Mouse (Mus musculus) B cell, adult 67 days (primary cell): Measurements from ENCODE around the gene Psg28. TPM values are rescaled to one million over a fixed set of nuclear protein-coding genes. Genes with fewer than 3 reads are reported as not detected.

Experiments used
- total RNA-seq, 2 experiments: library from RNA; stranded (reverse); gene quantifications; 4 replicates each; pipeline ENCODE4 v1.2.4; 2023

Psg28 gene
- not detected for total RNA-seq

DNA sequence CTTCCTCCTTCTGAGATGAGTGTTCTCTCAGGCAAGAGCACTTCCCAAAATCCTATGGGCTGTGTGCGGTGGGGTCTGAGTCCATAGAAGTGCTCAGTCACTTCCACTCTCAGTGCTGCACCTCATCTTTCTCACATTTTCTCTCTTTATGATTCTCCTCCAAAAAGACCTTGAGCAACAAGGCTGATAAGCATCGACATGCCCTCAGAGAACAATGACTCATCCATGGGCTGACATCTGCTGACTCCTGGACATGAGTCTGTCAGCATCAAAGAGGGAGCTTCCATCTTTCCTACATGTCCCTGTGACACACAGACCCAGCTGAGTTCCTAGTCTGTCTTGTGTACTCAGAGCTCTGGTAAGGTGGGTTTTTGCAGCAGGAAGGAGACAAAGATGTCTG lies at the start of gene Psg28:
Gene Psg28 (minus strand): TSS at position 101 of the 400 bp plus-strand sequence.

Other genes with a start within 250 kb of the Psg28 start
- gene Mill1, start 186.7 kb downstream of the Psg28 start, total RNA-seq = not detected
- not detected for gene Psg18, start 77.0 kb downstream of the Psg28 start, total RNA-seq
- gene Psg26, start 52.1 kb upstream of the Psg28 start, total RNA-seq = not detected
- gene Psg25, start 100.2 kb upstream of the Psg28 start, total RNA-seq = not detected
- gene Psg27, start 135.3 kb upstream of the Psg28 start, total RNA-seq = not detected
- gene Psg23, start 184.5 kb upstream of the Psg28 start, total RNA-seq = not detected
- not detected for gene Psg21, start 224.7 kb upstream of the Psg28 start, total RNA-seq